Mouse (Mus musculus): ENCODE measurements around the gene Pla2g1b. TPM values are rescaled to one million over a fixed set of nuclear protein-coding genes. Genes with fewer than 3 reads are reported as not detected.

Gene Pla2g1b
- polyA plus RNA-seq (2015; fragmentation: Nextera tagmentation; extraction: Ambion mirVana) = not detected in 2 replicates

- Histone ChIP-seq H3K27ac (ENCODE audit: low read depth) (no peak within 1 kb of the TSS), H3K4me2 (ENCODE audit: low read depth, low read length) (no peak within 1 kb of the TSS), H3K9ac (replicated peaks) (no peak within 1 kb of the TSS), H3K4me1 (ENCODE audit: insufficient read depth) (peaks cover 3% of the 10 kb centered on the region; the same call in 1 of the 2 replicates), H3K27me3 (ENCODE audit: insufficient read depth, low read length) (0 out of 2 replicates have a peak, but pooled peaks cover 4% of the 10 kb centered on the region), H3K36me3 (replicated peaks; ENCODE audit: insufficient read depth, low read length) (no peaks in the 10 kb centered on the region), H3K9me3 (ENCODE audit: low read length) (no peaks in the 10 kb centered on the region), H3K4me3 (ENCODE audit: low read depth, low read length) (no peak within 1 kb of the TSS)
- WGBS (ENCODE audit: insufficient replicate concordance) = 26% methylated on average over 9 of the region's 9 CpGs
- DNase-seq (no peak), ATAC-seq (no peak)
- TF ChIP-seq CTCF (IDR thresholded peaks at IDR 0.05; ENCODE audit: low read depth) = peak; percentile 37; the same call in 1 of the 2 replicates
- no peak for TF ChIP-seq EP300 (IDR thresholded peaks at IDR 0.05; ENCODE audit: low read depth)
Measured at GRCm38 (mm10) chr5:115465642-115466420, at the start of gene Pla2g1b. TSS of gene Pla2g1b (plus strand) at chr5:115466262.

GRCm38 (mm10) chr5:115428831-115429358 lies 37.2 kb upstream of the Pla2g1b start:
- peaks cover 4% of the 10 kb centered on the region; the same call in 1 of the 2 replicates for H3K4me1 ChIP-seq (ENCODE audit: insufficient read depth)
- H3K9me3 ChIP-seq (ENCODE audit: low read length) = no peaks in the 10 kb centered on the region
- TF ChIP-seq CTCF (IDR thresholded peaks at IDR 0.05; ENCODE audit: low read depth) (no peak), EP300 (IDR thresholded peaks at IDR 0.05; ENCODE audit: low read depth) (no peak)
- DNase-seq (no peak), ATAC-seq (no peak)
- H3K9ac ChIP-seq (replicated peaks) = no peak overlapping the region
- WGBS (ENCODE audit: insufficient replicate concordance) = 1% methylated on average over 20 of the region's 20 CpGs
- H3K4me3 ChIP-seq (ENCODE audit: low read depth, low read length) = peak overlapping the region; percentile 49
- no peak overlapping the region for H3K27ac ChIP-seq (ENCODE audit: low read depth)
- H3K4me2 ChIP-seq (ENCODE audit: low read depth, low read length) = peak overlapping the region; percentile 81
- H3K36me3 ChIP-seq (replicated peaks; ENCODE audit: insufficient read depth, low read length) = no peaks in the 10 kb centered on the region
- H3K27me3 ChIP-seq (ENCODE audit: insufficient read depth, low read length) = peaks cover 65% of the 10 kb centered on the region

- 4% methylated on average over 46 of the region's 117 CpGs for WGBS (ENCODE audit: insufficient replicate concordance)
- Histone ChIP-seq H3K27ac (ENCODE audit: low read depth) (no peak within 1 kb of the TSS), H3K27me3 (ENCODE audit: insufficient read depth, low read length) (peaks cover 65% of the 10 kb centered on the region), H3K4me1 (ENCODE audit: insufficient read depth) (peaks cover 4% of the 10 kb centered on the region; the same call in 1 of the 2 replicates), H3K4me2 (ENCODE audit: low read depth, low read length) (peak within 1 kb of the TSS; percentile 81), H3K9me3 (ENCODE audit: low read length) (no peaks in the 10 kb centered on the region), H3K9ac (replicated peaks) (peak within 1 kb of the TSS; percentile 50), H3K4me3 (ENCODE audit: low read depth, low read length) (peak within 1 kb of the TSS; percentile 49), H3K36me3 (replicated peaks; ENCODE audit: insufficient read depth, low read length) (no peaks in the 10 kb centered on the region)
- TF ChIP-seq CTCF (IDR thresholded peaks at IDR 0.05; ENCODE audit: low read depth) (no peak), EP300 (IDR thresholded peaks at IDR 0.05; ENCODE audit: low read depth) (no peak)
- no peak for DNase-seq
- no peak for ATAC-seq
Measured at GRCm38 (mm10) chr5:115429359-115430186, 36.5 kb upstream of the Pla2g1b start, which contains the start of gene Msi1. TSS of gene Msi1 (plus strand) at chr5:115429599.

GRCm38 (mm10) chr5:115430187-115430960 lies 35.7 kb upstream of the Pla2g1b start:
- H3K9ac ChIP-seq (replicated peaks) = peak overlapping the region; percentile 50; the same call in 1 of the 2 replicates
- peaks cover 63% of the 10 kb centered on the region for H3K27me3 ChIP-seq (ENCODE audit: insufficient read depth, low read length)
- WGBS (ENCODE audit: insufficient replicate concordance) = 2% methylated on average over 43 of the region's 73 CpGs
- H3K9me3 ChIP-seq (ENCODE audit: low read length) = no peaks in the 10 kb centered on the region
- peak overlapping the region; percentile 49 for H3K4me3 ChIP-seq (ENCODE audit: low read depth, low read length)
- H3K27ac ChIP-seq (ENCODE audit: low read depth) = no peak overlapping the region
- DNase-seq (no peak), ATAC-seq (no peak)
- no peaks in the 10 kb centered on the region for H3K36me3 ChIP-seq (replicated peaks; ENCODE audit: insufficient read depth, low read length)
- TF ChIP-seq CTCF (IDR thresholded peaks at IDR 0.05; ENCODE audit: low read depth) = no peak
- no peak for TF ChIP-seq EP300 (IDR thresholded peaks at IDR 0.05; ENCODE audit: low read depth)
- H3K4me2 ChIP-seq (ENCODE audit: low read depth, low read length) = peak overlapping the region; percentile 81
- H3K4me1 ChIP-seq (ENCODE audit: insufficient read depth) = peaks cover 4% of the 10 kb centered on the region; the same call in 1 of the 2 replicates

- Histone ChIP-seq H3K27ac (ENCODE audit: low read depth) (no peak overlapping the region), H3K9me3 (ENCODE audit: low read length) (no peaks in the 10 kb centered on the region), H3K27me3 (ENCODE audit: insufficient read depth, low read length) (peaks cover 66% of the 10 kb centered on the region), H3K4me3 (ENCODE audit: low read depth, low read length) (no peak overlapping the region), H3K36me3 (replicated peaks; ENCODE audit: insufficient read depth, low read length) (no peaks in the 10 kb centered on the region), H3K4me1 (ENCODE audit: insufficient read depth) (peaks cover 4% of the 10 kb centered on the region; the same call in 1 of the 2 replicates), H3K4me2 (ENCODE audit: low read depth, low read length) (no peak overlapping the region), H3K9ac (replicated peaks) (no peak overlapping the region)
- TF ChIP-seq EP300 (IDR thresholded peaks at IDR 0.05; ENCODE audit: low read depth) (no peak), CTCF (IDR thresholded peaks at IDR 0.05; ENCODE audit: low read depth) (no peak)
- ATAC-seq = no peak
- DNase-seq = no peak
- 15% methylated on average over 14 of the region's 14 CpGs for WGBS (ENCODE audit: insufficient replicate concordance)
Measured at GRCm38 (mm10) chr5:115431061-115431897, 34.8 kb upstream of the Pla2g1b start.

All from liver, postnatal 0 days (tissue).